Mouse (Mus musculus): Measurements from ENCODE around the gene Vmn2r37.
"Not testable (repeated sequence)": the region's sequence is repeated elsewhere in the genome, so short reads cannot be mapped to it uniquely, and the experiment has no call there.

Vmn2r37 gene

DNA sequence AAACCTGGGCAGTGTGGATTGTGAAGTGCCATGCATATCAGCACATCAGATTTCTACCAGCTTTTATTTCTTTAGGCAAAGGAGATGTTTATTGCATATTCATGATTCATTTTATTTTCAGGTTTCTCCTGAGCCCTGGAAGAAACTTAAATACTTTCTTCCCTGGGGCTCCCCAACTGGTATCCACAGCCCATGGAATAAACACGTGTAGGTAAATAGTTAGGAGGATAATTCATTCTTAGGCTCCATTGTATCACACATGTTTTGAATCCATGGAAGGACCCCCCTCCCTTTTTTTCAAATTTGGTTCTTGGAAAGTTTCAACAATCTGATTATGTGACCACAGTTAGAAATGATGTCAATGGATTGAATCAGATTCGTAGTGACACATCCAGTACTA is at the start of gene Vmn2r37:
Vmn2r37 (minus strand) TSS at position 101 of the 400 bp plus-strand sequence.
- not testable (repeated sequence) for DNase-seq
